In the genomic region with DNA sequence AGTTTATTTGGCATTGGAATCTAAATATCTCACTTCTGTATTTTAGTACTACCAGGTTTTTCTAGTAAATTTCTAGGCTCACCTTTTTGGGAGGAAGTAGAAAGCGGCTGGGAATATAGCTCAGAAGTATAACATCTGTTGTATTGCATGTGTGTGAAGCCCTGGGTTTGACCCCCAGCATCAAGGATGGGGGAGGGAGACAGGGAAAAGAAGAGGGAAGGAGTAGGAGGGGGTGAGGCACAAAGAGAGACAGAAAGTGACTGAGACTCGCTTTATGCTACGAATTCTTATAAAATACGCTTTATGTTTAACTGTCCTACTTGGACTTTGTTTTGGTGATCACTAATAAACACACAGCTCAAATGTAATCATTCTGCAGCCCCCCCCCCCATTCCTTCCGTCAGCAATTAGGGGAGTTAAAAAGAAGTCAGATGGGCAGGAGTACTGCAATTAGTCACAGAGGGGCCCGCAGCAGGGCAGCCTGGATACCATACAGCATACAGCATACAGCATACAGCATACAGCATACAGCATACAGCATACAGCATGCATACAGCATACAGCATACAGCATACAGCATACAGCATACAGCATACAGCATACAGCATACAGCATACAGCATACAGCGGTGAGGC, we compare ENCODE assay signal across 18 mouse cellular contexts.
"Had no signal": no experiment of that assay in that cellular context is flagged by ENCODE, and none has a peak within 500 bp of the region (broad histone marks: within the 10 kb centered on the region; RNA-seq: fewer than 3 reads in every experiment).

No protein-coding gene starts in this region.

- H3K36me3 ChIP-seq: midbrain, embryonic 15.5 days had no signal

- H3K4me3 ChIP-seq: liver, embryonic 13.5 days; midbrain, embryonic 12.5 days; midbrain, embryonic 15.5 days; neural tube, embryonic 12.5 days; neural tube, embryonic 15.5 days; stomach, embryonic 15.5 days had no signal

- DNase-seq: kidney, adult 9 months; kidney, postnatal 14 days; kidney, postnatal 4 days; left cerebral cortex, postnatal 4 days; liver, embryonic 13.5 days; lung, adult 2 months; lung, postnatal 36 days; right cerebral cortex, adult 18-20 months; right cerebral cortex, postnatal 14 days; right cerebral cortex, postnatal 4 days; thymus, adult 18-20 months; thymus, postnatal 36 days had no signal

- ATAC-seq: lung, postnatal 0 days; midbrain, embryonic 15.5 days had no signal

- H3K4me2 ChIP-seq: liver, embryonic 13.5 days; midbrain, embryonic 12.5 days; midbrain, embryonic 15.5 days; neural tube, embryonic 12.5 days; neural tube, embryonic 15.5 days; stomach, embryonic 15.5 days had no signal

- H3K27me3 ChIP-seq: liver, embryonic 13.5 days; midbrain, embryonic 12.5 days; midbrain, embryonic 15.5 days; neural tube, embryonic 12.5 days; neural tube, embryonic 15.5 days; stomach, embryonic 15.5 days had no signal

- H3K4me1 ChIP-seq: midbrain, embryonic 15.5 days; neural tube, embryonic 15.5 days; stomach, embryonic 15.5 days had no signal

- H3K27ac ChIP-seq: liver, embryonic 13.5 days; midbrain, embryonic 12.5 days; midbrain, embryonic 15.5 days; neural tube, embryonic 12.5 days; neural tube, embryonic 15.5 days; stomach, embryonic 15.5 days had no signal

- H3K9me3 ChIP-seq: liver, embryonic 13.5 days; midbrain, embryonic 12.5 days; midbrain, embryonic 15.5 days; neural tube, embryonic 12.5 days; neural tube, embryonic 15.5 days; stomach, embryonic 15.5 days had no signal

- H3K9ac ChIP-seq: liver, embryonic 13.5 days; midbrain, embryonic 12.5 days; midbrain, embryonic 15.5 days; neural tube, embryonic 12.5 days; neural tube, embryonic 15.5 days; stomach, embryonic 15.5 days had no signal
